Mouse (Mus musculus) ovary, postnatal 14 days (tissue): ENCODE results near the gene Rtkn2.

Experiments
- DNase-seq: peaks from one replicate; pipeline ENCODE4 v3.0.0; 2022; ENCODE audit warnings: low spot score

Gene Rtkn2

DNA sequence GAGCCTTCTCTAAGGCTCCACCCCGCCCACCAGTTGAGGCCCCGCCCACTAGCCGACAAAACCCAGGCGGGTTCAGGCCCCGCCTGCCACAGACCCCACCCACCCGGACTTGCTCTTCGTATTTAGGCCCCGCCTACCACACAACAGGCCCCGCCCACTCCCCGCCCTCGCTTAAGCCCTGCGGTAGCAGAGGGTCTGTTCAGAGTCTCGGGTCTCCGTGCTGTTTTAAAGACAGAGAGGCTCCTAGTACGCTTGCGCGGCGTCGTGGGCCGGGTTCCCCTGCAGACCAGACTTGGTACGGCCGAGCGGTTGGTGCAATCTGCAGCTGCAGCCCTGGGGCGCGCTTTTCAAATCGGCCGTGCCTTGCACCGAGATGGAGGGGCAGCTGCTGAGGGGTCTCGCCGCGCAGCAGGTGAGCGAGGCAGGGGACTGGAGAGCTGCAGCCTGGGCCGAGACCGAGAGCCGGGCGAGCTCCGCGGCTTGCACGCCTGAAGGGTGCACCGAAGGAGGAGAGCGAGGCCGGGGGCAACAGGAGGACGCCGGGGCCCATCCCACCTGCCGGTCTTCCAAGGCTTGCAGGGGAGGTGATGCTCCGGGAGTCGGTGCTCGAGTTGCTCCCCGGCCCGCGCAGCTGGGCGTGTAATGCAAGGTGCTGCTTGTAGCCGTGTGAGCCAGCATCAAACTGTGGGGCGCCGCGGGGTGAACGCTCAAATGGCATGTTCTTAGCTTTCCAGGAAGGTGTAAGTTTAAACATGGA, at the start of gene Rtkn2:
Gene Rtkn2 (plus strand): TSS at position 170 of the 757 bp plus-strand sequence.
- peak; percentile 81 for DNase-seq

DNA sequence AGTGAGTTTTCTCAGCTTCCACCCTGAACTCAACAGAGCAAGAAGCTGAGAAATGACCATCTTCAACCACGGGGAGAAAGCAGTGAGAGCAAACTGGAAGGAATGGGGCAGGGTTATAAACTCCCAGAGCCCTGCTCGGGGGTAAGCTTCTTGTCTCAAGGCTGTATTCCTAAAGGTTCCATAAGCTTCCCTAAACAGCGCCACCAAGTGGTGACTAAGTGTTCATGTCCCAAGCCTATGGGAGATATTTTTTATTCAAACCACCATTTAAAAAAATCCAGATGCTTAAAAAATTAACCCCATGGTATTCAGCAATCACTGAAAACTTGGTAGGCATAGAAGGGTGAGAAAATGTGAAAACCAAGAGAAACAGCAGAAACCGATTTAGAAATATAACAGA, 48.0 kb upstream of the Rtkn2 start:
- DNase-seq: no peak

DNA sequence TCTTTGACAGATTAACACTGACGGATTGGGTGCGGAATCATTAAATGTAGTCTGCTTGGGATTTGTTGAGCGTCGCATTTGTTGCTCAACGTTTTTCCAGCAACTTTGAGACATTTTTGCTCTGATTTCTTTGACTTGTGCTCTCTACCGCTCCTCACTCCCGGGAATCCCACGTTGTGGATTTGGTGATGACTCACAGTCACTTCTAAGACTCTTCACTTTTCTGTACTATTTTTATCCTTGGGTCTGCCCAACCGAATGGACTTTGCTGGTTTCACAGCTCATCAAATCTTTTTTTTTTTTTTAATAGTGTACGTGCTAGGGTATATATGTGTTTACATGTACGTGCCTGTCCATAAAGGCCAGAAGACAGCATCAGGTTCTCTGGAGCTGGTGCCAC, 46.6 kb upstream of the Rtkn2 start:
- no peak for DNase-seq

DNA sequence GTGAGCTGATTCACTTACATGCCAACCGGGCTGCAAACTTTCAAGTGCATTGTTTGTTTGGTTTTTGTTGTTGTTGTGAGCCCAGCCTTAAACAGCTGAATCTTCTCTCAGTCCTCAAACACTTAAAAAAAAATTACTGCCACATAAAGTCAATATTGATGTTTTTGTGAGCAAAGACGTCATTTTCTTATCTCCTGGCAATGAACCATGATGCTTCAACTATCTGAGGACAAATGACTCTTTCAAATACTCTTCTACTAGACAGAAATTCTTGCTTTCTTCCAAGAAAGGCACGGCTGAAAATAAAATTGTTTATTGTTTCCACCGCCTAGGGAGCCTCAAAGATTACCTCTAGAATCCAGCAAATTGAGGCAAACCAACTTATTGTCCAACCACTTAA, 42.4 kb upstream of the Rtkn2 start:
- no peak for DNase-seq

DNA sequence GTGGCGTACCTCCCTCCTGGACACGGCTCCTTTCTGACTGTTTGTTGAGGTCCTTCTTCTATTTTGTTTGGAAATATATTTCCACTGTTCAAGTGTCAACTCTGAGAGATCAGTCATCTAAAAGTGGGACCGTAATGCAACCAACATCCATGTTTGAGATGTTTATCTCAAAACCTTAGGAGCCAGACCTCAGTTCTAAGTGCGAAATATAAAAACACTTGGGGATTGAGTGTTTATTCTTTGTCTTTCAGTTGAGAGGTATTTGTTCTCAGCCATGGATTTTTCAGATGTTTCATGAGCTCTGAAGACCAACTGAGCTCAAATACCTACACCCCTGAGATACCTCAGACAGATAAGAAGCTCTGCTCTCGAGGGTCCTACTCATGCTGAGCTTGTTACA, 41.6 kb upstream of the Rtkn2 start:
- no peak for DNase-seq

DNA sequence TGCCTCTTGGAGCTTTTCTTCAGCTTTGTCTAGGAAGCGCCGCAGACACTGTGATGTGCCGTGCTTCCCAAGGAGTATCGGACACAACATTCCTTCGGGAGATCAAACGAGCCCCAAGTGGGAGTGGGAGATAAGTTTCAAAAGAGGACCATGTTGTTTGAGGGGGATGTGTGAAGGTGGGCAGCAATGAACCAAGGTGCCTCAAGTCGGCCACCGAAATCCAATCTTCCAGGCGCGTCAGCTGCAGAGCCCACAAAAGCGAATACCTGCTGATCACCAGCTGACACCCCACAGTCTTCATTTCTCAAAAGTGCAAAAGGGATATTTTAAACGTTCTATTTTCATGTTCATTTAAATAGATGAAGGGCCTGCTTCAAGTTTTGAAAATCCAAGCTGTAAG, 39.8 kb upstream of the Rtkn2 start:
- peak; percentile 1 for DNase-seq

DNA sequence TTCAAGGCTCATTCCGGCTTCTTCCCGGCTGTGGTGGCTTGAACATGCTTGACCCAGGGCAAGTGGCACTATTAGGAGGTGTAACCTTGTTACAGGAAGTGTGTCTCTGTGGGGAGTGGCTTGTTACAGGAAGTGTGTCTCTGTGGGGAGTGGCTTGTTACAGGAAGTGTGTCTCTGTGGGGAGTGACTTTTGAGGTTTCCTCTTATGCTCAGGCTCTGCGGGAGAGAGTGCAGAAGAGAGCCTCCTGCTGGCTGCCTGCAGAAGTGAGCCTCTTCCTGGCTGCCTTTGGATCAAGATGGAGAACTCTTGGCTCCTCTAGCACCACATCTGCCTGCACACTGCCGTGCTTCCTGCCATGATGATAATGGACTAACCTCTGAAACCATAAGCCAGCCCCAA, 35.9 kb upstream of the Rtkn2 start:
- no peak for DNase-seq

DNA sequence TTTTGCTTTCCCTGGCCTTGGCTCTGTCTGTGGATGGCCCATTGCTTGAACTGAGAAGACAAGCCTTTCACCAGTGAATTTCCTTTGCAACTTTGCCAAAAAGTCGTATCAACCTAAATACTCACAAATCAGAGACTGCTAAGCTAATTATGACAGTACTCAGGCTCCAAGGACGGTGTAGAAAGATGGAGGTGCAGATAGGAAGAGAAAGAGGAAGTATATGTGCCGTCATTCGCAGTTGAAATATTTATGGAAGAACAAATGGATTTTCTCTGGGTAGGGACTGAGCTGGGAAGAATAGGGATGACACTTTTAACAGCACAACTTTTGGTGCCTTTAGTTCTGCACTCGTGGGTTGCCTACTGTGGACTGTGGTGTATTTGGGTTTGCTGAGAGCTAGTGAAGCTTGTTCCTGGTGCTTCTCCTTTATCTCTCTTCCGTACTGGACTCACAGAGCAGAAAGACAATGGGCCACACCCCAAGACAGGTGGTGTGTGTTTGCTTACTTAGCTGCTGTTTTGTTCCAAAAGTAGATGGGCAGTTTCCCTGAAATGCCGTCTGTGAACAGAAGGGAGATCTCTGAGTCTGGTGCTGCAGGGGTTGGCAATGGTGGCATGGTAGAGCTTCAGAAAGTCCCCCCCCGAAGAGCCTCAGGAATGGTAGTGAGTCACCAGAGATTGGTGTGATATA, 29.2 kb upstream of the Rtkn2 start:
- DNase-seq: no peak

DNA sequence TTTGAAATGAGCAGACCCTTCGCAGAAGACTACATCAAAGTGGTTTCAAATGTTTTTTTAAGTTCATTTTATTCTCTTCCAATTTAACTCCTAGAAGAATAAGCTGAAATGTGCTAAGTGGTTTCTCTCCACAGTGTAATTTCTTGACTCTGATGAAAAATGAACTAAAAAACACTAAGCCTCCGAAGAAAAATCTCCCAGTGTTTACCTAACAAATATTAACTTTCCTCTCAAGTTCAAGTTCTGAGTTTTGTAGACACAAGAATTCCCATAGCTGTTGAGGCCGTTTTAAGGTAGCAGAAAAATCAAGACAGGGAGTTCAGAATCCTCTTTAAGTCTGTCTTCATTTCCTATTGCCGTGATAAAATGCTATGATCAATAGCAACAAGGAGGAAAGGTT, 27.7 kb upstream of the Rtkn2 start:
- DNase-seq: no peak

DNA sequence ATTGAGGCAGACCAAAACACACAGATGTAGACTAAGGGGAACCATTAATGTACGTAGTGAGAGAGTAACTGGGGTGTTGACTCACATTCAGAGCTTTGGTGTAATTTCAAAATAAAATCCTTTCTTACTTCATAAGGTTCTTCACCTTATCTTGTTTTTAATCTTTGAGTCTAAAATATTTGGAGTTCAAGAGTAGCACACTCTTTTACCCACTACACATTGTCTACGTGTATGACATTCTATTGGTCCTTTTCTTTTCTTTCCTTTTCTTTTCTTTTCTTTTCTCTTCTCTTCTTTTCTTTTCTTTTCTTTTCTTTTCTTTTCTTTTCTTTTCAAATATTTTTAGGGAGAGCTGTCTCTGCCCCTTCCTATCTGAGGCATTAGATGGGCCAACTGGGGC, 23.4 kb upstream of the Rtkn2 start:
- no peak for DNase-seq

DNA sequence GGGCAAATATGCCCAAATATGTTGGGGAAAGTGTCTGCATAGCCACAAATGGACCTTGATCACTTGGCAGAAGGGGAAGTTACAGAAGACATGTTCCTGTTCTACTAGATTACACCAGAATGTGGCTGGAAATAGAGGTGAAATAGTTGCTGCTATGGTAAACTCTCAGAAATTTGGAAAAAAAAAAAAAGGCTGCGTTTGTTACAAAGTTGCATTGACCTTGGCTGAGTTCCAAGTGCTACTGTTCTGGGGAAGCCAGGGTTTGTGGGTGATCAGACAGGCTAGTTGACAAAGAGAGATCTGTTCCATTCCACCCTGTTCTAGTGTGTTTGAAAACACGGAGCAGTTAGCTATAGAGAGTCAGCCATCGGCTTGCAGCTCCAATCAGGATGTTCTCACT, 19.4 kb upstream of the Rtkn2 start:
- no peak for DNase-seq

DNA sequence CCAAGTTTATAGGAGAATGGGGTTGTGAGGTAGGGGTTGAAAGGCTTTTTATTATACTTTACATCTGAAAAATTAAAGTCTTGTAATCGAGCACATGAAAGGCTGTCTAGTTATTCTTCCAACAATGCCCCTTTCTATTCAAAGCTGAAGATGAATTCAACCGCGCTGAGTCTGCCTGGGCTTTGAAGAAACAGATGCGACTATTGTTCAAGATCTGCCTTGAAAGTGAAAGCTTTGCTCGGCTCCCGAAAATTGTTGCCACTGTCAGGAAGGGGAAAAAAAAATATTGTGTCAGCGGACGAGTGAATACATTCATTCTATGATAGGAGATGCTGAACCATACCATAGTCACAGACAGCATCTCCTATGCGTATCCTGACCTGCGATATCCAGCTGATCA, 16.9 kb upstream of the Rtkn2 start:
- DNase-seq: no peak

DNA sequence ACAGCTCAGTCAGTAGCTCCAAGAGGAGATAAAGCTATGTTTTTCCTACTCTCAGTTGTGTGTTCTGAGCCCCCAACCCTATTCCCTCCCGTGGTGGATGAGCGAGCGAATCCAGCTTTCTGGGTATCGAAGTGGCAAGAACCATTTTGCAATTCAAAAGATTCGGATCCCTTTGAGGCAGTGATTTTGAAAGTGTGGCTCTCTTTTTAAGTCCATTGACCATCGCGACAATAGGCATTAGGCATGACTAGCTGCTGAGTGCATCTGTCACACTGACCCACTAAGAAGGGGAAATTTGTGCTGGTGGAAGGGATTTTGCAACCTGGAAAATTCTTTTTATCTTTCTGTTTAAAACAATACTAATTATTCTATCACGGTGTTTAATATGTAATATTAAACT, 15.3 kb upstream of the Rtkn2 start:
- DNase-seq: no peak

DNA sequence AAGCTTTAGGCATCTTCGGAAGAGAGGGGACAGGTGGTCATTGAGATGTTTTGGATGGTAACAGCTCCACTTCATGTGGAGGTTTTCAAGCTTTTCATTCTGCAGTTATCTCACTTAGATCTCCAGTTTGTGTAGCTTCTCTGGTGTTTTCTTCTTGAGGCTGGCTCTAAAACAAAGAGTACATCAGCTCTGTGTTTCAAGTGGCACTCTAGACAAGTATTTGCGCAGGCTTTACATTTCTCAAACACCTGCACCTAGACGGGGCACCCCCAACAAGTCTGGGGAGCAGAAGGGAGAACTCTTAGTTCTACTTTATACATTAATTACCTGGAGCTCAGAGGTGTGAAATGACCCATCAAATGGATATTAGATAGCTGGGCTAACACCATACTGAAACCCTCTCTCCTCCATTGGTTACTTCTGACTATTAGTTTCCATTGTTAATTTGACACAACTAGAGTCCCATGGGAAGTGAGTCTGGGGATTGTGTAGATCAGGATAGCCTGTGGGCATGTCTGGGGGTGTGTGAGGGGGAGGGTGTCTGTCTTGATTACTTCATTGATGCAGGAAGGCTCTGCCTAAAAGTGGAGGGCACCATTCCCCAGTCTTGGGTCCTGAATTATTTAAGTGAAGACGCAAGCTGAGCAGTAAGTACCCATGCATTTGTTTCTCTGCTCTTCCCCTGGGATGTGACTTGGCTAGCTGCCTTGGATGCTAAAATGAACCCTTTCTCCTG, 14.0 kb upstream of the Rtkn2 start:
- DNase-seq: no peak

DNA sequence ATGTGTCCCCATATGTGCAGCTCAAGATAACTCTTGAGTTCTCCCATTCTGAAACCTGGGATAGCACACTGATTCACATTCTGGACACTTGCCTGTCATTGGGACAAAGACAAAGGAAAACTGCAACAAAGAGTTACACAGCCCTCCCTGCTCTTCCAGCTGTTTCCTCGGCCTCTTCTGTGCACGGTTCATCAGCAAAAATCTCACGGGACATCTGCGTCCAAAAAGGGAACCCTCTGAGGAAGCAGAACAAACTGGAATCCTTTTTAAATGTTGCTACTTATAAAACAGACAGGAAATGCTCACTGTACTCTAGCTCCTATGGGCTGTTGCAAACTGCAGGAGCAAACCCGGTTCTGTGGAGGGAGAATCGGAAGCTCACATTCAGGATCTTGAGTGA, 13.3 kb upstream of the Rtkn2 start:
- DNase-seq: no peak

DNA sequence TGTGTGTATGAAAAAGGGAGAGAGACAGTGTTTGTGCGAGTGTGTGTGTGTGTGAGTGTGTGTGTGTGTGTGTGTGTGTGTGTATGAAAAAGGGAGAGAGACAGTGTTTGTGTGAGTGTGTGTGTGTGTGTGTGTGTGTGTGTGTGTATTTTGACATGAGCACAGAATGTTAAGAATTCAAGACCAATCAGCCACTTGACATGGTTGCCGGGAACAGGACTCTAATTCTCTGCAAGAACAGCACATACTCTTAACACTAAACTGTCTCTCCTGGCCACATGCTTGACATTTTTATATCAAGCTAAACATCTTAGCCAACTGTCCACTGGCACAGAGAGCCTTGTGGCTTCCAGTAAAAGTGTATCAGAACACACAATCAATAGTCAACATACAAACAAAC, 12.4 kb upstream of the Rtkn2 start:
- no peak for DNase-seq

DNA sequence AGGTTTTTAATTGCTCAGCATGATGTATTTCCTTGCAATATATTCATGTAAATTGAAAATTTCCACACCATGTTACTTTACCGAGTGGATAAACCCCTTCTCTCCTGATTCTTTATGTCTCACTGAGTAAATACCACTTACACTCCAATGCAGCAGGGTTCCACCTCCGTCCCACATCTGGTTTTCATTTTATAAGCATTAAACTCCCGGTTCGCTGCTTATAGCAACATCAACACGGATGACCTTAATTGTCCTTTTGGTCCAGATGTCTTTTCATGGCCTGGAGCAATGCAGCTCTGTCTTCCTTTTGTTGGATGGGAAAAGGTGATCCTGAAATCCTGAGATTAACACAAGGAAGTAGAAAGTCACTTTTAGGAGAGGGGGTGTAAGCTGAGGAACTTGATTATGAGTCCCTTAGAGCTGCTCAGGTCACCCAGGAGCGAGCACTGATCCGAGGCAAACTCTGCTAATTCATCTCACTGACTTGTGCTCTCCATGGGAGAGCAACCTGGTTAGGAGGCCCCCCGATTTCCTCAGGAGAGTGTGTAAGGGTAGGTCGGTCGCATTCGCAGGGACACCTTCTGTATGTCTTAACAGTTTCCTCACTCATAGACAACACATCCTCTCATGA, 8.1 kb upstream of the Rtkn2 start:
- no peak for DNase-seq

DNA sequence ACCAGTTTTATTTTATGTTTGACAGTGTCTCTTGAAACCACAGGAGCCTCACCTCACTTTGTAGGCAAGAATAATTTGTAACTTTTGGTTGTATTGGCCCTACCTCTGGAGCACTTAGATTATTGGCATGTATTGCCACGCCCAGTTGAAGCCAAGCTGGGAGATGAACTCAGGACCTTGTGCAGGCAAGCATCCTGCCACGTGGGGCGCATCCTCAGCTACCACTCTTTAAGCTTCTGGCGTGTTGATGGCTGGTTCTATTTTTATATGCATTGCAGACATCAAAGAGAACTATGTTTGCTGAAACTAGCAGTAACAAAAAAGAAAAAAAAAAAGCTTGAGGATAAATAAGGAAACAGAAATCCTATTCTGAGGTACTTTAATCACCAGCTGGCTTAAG, 2.1 kb upstream of the Rtkn2 start:
- no peak for DNase-seq

DNA sequence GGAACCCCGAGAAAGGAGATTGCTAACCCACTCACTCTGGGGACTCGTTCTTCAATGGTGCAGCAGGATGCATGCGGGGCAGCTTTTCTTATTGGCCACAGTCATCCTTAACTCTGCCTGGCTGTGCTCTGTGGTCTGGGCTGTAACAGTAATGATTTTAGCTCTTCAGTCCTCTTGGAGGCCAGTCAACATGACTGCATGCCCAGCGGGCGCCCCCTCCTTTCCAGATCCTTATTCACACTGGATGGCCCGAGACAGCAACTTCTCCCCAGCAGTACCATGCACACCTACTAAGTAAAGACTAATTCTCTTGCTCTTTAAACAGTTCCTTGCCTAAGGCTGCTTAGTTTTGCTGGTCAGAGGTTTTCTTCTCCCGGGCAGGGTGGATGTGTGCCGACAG, 4.4 kb downstream of the Rtkn2 start:
- DNase-seq: no peak

DNA sequence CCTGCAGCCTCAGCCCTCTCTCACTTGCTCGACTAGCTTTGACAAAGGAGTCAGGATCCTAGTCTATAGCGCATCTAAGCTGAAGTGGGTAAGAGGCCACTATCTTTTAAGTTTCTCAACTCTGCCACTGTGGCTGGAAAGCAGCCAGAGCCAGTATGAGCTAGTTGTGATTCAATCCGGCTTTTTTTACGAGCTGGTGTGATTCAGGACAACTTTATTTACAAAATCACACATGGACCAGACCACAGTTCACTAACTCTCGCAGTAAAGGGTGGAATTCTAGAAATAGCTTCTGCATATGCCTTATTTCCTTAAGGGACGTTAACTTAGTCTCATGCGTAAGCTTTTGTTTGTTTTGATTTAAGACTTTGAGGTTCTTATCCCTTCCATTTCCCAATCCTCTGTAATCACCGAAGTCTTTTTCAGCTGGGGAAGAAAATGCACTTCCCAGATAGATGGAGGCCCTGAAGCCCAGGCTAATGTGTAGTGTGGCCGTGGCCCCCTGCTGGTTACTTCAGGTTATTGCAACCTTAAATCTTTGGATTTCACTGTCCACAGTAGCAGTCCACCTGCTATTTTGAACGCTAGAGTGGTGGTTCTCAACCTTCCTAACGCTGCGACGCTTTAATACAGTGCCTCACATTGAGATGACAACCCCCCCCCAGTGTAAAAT, 5.0 kb downstream of the Rtkn2 start:
- peak; percentile 51 for DNase-seq

DNA sequence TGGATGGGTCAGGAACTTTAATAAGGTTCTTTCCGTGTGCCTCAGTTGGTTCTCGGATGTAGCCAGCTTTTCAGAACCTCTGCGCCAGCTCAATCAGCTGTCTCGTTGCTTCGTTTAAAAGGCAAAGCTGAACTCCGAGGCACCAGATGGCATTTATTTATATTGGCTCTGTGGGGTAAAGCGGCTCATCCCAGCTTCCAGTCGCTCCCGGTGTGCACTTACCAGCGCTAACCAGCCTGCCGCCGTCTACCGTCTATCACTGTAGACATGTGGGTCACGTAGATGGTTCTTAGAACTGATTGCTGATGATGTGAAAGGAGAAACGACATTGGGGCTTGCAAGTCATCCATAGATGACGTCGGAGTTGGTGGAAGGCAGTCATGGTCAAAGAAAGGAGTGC, 5.7 kb downstream of the Rtkn2 start:
- DNase-seq: no peak

DNA sequence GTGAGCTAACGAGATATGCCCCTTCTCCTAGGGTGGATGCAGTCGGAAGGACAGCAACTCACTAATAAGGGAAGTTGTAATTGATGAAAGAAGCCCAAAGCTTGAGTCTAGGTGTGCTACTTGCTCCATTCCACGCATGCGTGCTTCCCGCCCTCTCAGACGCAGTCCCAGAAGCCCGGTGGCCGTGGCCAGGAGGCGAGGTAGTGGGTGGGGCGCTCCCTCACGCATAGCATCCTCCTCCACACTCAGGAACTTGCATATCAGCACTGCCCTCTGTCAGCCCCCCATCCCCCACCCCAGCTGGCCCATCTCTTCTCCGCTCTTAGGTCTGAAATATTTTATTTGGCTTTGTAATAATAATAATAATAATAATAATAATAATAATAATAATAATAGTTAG, 16.0 kb downstream of the Rtkn2 start:
- no peak for DNase-seq
